Mouse (Mus musculus) spleen, embryonic (tissue): ENCODE results near the gene Stx17.

Experiments
- CTCF ChIA-PET: fragments of 350-600 bp; sonication (Branson Sonifier 250); formaldehyde crosslinking; loops from one replicate; lab custom pipeline; 2022; lab: Charles Lee

Gene Stx17

DNA sequence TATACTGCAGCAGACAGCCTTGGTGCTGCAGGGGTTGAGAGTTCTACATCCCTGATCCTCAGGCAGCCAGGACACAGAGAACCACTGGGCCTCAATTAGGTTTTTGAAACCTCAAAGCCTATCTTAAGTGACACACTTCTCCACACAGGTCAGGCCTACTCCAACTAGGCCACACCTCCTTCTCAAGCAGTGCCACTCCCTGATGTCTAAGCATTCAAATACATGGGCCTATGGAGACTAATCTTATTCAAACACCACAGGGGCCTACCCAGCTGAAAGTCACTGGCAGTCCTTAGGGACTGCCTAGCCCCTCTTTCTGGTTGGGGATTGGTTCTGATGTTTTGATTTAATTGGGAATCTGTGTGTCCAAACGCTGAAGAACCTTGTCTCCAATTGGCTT, 31.1 kb downstream of the Stx17 start:
- CTCF ChIA-PET: no interaction called here

- CTCF ChIA-PET: no interaction called here
Measured at GRCm38 (mm10) chr4:48160386-48160785, 35.7 kb downstream of the Stx17 start.

DNA sequence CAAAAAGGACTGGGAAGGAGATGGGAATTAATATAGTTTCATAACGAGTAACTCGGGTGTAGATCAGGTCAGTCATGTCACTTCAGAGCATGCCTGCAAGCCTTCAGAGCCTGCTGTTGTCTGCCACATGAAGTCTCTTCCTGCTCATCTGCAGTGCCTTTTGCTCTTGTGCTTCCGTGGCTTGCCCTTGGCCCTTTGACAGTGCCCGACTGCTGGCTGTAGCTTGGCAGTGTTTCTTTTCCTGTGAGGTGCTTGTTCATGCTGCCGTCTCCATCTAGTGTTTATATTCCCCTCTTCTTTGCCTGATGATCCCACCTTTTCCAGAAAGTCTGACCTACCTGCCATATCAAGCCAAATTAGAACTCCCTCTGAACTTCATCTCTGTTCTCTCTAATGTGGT, 39.1 kb downstream of the Stx17 start:
- CTCF ChIA-PET: interaction anchor here (0.8 kb wide), 1 partner anchor 43 kb away, joined by 3 read pairs; no protein-coding TSS in a partner anchor

DNA sequence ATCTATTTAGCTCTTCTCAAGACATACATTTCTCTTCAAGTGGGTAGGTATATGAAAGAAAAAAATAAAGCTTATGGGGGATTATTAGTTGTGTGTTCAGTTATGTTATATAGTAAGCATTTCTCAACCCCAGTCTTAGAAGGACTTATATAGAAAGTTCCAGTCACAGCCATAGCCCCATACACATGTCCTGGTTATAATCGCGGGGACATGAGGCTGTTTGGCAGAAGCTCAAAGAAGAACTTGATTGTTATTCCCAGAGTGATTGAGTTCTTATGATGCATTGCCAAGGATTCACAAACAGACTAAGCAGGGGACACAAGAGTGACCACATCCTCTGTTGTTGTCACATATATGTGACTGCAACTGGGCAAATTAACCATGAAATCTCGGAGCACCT, 51.0 kb downstream of the Stx17 start:
- CTCF ChIA-PET: no interaction called here

GRCm38 (mm10) chr4:48180922-48181321, 56.2 kb downstream of the Stx17 start:
- CTCF ChIA-PET: no interaction called here

DNA sequence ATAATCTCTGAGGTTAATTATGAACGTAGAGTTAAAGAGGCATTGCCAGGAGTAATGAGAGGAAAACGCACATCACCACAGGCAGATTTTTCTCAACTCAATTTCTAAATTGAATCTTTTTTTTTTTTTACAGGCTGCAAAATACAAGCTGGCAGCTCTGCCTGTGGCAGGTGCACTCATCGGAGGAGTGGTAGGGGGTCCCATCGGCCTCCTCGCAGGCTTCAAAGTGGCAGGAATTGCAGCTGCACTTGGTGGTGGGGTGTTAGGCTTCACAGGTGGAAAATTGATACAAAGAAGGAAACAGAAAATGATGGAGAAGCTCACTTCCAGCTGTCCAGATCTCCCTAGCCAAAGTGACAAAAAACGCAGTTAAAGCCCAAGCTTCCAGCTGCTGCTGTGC, 56.7 kb downstream of the Stx17 start:
- CTCF ChIA-PET: interaction anchor here (0.6 kb wide), 1 partner anchor 203 kb away, joined by 5 read pairs; no protein-coding TSS in a partner anchor

DNA sequence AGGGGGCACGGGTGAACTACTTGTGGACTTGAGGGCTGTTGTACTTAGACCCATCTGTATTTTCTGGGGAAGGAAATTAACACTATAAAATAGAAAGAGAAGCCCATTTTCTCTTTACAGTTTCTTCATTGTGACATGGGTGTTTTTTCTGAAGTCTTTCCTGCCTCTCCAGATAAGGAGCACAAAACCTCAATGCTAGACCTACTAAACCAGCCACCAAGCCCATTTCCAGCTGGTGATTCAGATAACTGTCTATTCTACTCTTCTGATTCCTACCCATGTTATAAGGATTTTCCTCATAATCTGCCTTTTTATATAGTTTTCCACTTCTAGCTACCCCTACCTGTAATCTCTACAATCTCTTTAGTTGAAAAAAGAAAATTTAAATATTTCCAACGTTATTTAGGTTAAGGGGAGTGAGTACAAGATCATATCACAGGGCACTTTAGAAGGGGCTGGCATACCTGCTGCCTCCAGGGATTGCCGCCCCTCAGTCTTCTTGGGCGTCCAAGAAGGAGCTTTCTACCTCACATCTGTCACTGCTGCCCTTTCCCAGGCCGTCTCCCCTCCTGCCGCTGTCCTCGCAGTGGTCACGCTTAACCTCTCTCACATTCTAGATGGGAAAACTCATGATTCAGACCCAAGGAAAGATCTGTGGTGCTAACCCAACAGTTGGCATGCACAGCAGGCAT, 57.5 kb downstream of the Stx17 start:
- CTCF ChIA-PET: interaction anchor here (0.6 kb wide), 1 partner anchor 204 kb away, joined by 5 read pairs; no protein-coding TSS in a partner anchor

DNA sequence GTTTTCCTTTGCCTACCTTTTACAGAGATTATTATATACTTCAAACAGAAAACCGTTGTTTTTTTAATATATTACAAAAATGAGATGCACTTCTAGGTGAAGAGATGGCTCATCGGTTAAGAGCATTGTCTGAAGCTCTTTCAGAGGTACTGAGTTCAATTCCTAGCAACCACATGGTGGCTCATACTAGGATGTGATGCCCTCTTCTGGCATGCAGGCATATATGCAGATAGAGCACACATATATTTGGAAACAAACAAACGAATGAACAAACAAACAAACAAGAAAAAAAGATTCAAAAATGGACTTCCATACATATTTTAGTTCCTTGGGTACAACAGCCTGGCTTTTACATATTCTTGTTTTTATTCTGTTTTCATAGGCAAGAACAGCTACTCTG, 73.2 kb downstream of the Stx17 start:
- CTCF ChIA-PET: interaction anchor here (0.6 to 0.7 kb wide), 3 partner anchors 138 to 510 kb away, joined by 3 to 10 read pairs (median 10); no protein-coding TSS in a partner anchor

DNA sequence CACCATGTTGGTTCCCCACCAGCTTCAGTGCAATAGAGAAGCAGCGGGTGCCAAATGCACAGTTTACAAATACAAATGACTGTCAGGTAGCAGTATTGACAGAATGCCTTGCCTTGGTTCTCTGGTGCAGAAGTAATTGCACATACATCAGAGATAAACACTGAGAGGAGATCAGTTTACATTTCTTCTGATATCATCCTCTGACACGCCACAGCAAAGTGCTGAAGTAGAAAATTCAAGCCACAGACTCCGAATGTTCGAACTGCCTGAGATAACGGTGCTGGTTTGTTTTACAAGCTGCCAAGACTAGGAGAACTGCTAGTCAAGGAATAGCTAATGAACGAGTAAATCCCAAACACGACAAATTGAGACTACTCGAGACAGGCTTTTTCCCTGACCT, 73.7 kb downstream of the Stx17 start:
- CTCF ChIA-PET: interaction anchor here (0.6 to 0.7 kb wide), 2 partner anchors 138 to 511 kb away, joined by 3 to 10 read pairs; no protein-coding TSS in a partner anchor

DNA sequence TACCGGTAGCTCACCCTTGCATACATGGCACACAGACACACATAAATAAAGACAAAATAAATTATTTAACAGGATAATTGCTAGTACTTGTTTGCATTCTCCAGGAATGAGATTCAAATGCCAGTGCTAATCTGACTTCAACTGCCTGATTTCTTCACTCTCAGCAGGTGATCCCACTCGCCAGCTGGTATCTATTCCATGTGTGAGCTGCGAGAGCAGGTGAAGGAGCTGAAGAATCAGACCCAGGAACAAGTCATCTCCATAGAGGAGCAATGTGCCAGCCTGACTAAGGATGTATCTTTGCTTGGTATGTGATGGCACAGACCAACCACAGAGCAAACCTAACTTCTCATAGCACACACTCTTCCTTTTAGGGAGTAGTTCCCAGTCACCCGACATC, 78.8 kb downstream of the Stx17 start:
- CTCF ChIA-PET: no interaction called here

- CTCF ChIA-PET: no interaction called here
Measured at GRCm38 (mm10) chr4:48225173-48225572, 100.5 kb downstream of the Stx17 start.

- CTCF ChIA-PET: interaction anchor here (1.6 kb wide), 1 partner anchor 155 kb away, joined by 5 read pairs; no protein-coding TSS in a partner anchor
Measured at GRCm38 (mm10) chr4:48225604-48226003, 100.9 kb downstream of the Stx17 start.

GRCm38 (mm10) chr4:48226800-48227199, 102.1 kb downstream of the Stx17 start:
- CTCF ChIA-PET: interaction anchor here (1.6 kb wide), 1 partner anchor 154 kb away, joined by 5 read pairs; no protein-coding TSS in a partner anchor
